Mouse (Mus musculus) bone marrow macrophage, adult 2 months (primary cell): ENCODE measurements around the gene Strn4.

Experiments used
- CTCF ChIP-seq: IDR thresholded peaks from 2 replicates; pipeline ENCODE4 v1.5.1; 2012; ENCODE audit warnings: low read depth, mild to moderate bottlenecking, low read length, moderate library complexity
- POLR2A ChIP-seq: IDR thresholded peaks from 2 replicates; pipeline ENCODE4 v1.6.1; 2012; ENCODE audit warnings: mild to moderate bottlenecking, low read depth, low read length, borderline replicate concordance

DNA sequence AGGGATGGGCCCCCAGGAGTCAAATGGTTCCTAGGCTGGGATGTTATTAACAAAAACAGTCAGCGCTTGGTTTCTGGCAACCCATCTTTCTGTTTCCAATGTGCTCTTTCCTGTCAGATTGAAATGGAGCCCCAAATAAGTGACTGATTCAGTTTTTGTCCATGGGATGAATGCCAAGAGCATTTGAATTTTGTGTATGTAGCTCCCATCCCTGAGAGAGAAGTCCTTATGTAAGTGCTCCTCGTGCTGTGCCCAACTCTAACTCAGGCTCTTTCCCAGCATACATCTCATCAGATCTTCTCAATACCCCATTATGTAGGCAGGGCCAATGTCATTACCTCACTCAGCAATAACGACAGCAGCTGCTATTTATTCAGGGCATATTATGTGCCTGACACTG lies 2.0 kb downstream of the Strn4 start:
- TF ChIP-seq POLR2A (no peak), CTCF (no peak)
